Mouse (Mus musculus): Measurements from ENCODE around the gene St6galnac5. TPM values are rescaled to one million over a fixed set of nuclear protein-coding genes. Genes with fewer than 3 reads are reported as not detected.

The St6galnac5 gene
- polyA plus RNA-seq, 1 experiment from 2014 or later: 0.62 TPM

GRCm38 (mm10) chr3:152941671-152942070 is 40.4 kb downstream of the St6galnac5 start:
- Histone ChIP-seq H3K27ac (ENCODE audit: low read length) (no peak overlapping the region), H3K4me2 (ENCODE audit: low read depth, low read length) (no peak overlapping the region), H3K27me3 (ENCODE audit: control insufficient read depth, insufficient read depth, low read depth, low read length) (no peaks in the 10 kb centered on the region), H3K9ac (ENCODE audit: low read length) (no peak overlapping the region), H3K36me3 (ENCODE audit: control insufficient read depth, insufficient read depth, low read length) (no peaks in the 10 kb centered on the region), H3K9me3 (ENCODE audit: control insufficient read depth, low read length) (no peaks in the 10 kb centered on the region), H3K4me3 (ENCODE audit: low read length) (no peak overlapping the region), H3K4me1 (replicated peaks; ENCODE audit: control insufficient read depth, insufficient read depth, low read length) (no peaks in the 10 kb centered on the region)
- ATAC-seq (ENCODE audit: low read depth): no peak
- WGBS: 71% methylated on average over 5 of the region's 5 CpGs

- no peak overlapping the region for H3K27ac ChIP-seq (ENCODE audit: low read length)
- H3K4me3 ChIP-seq (ENCODE audit: low read length): no peak overlapping the region
- H3K27me3 ChIP-seq (ENCODE audit: control insufficient read depth, insufficient read depth, low read depth, low read length): no peaks in the 10 kb centered on the region
- H3K36me3 ChIP-seq (ENCODE audit: control insufficient read depth, insufficient read depth, low read length): no peaks in the 10 kb centered on the region
- no peak for ATAC-seq (ENCODE audit: low read depth)
- H3K4me1 ChIP-seq (replicated peaks; ENCODE audit: control insufficient read depth, insufficient read depth, low read length): peaks cover 3% of the 10 kb centered on the region; the same call in 1 of the 2 replicates
- no peak overlapping the region for H3K9ac ChIP-seq (ENCODE audit: low read length)
- H3K9me3 ChIP-seq (ENCODE audit: control insufficient read depth, low read length): no peaks in the 10 kb centered on the region
- H3K4me2 ChIP-seq (ENCODE audit: low read depth, low read length): no peak overlapping the region
- WGBS: 75% methylated on average over 3 of the region's 3 CpGs
Measured at GRCm38 (mm10) chr3:152936313-152936712, 45.7 kb downstream of the St6galnac5 start.

- WGBS: 92% methylated on average over 3 of the region's 3 CpGs
- Histone ChIP-seq H3K27me3 (ENCODE audit: control insufficient read depth, insufficient read depth, low read depth, low read length) (no peaks in the 10 kb centered on the region), H3K4me2 (ENCODE audit: low read depth, low read length) (no peak overlapping the region), H3K27ac (ENCODE audit: low read length) (no peak overlapping the region), H3K4me1 (replicated peaks; ENCODE audit: control insufficient read depth, insufficient read depth, low read length) (peaks cover 4% of the 10 kb centered on the region; the same call in 1 of the 2 replicates), H3K4me3 (ENCODE audit: low read length) (no peak overlapping the region), H3K36me3 (ENCODE audit: control insufficient read depth, insufficient read depth, low read length) (no peaks in the 10 kb centered on the region), H3K9me3 (ENCODE audit: control insufficient read depth, low read length) (no peaks in the 10 kb centered on the region), H3K9ac (ENCODE audit: low read length) (no peak overlapping the region)
- ATAC-seq (ENCODE audit: low read depth): no peak
Measured at GRCm38 (mm10) chr3:152933737-152934136, 48.3 kb downstream of the St6galnac5 start.

GRCm38 (mm10) chr3:152932544-152932943 is 49.5 kb downstream of the St6galnac5 start:
- WGBS: 87% methylated on average over 2 of the region's 2 CpGs
- no peak for ATAC-seq (ENCODE audit: low read depth)
- no peaks in the 10 kb centered on the region for H3K27me3 ChIP-seq (ENCODE audit: control insufficient read depth, insufficient read depth, low read depth, low read length)
- no peaks in the 10 kb centered on the region for H3K36me3 ChIP-seq (ENCODE audit: control insufficient read depth, insufficient read depth, low read length)
- no peak overlapping the region for H3K27ac ChIP-seq (ENCODE audit: low read length)
- H3K4me1 ChIP-seq (replicated peaks; ENCODE audit: control insufficient read depth, insufficient read depth, low read length): peaks cover 6% of the 10 kb centered on the region; the same call in 1 of the 2 replicates
- no peak overlapping the region for H3K4me3 ChIP-seq (ENCODE audit: low read length)
- no peak overlapping the region for H3K4me2 ChIP-seq (ENCODE audit: low read depth, low read length)
- no peaks in the 10 kb centered on the region for H3K9me3 ChIP-seq (ENCODE audit: control insufficient read depth, low read length)
- H3K9ac ChIP-seq (ENCODE audit: low read length): no peak overlapping the region

GRCm38 (mm10) chr3:152932096-152932495 is 50.0 kb downstream of the St6galnac5 start:
- no peak overlapping the region for H3K4me3 ChIP-seq (ENCODE audit: low read length)
- no peak for ATAC-seq (ENCODE audit: low read depth)
- H3K9ac ChIP-seq (ENCODE audit: low read length): no peak overlapping the region
- no peak overlapping the region for H3K27ac ChIP-seq (ENCODE audit: low read length)
- H3K4me2 ChIP-seq (ENCODE audit: low read depth, low read length): no peak overlapping the region
- H3K27me3 ChIP-seq (ENCODE audit: control insufficient read depth, insufficient read depth, low read depth, low read length): no peaks in the 10 kb centered on the region
- H3K9me3 ChIP-seq (ENCODE audit: control insufficient read depth, low read length): no peaks in the 10 kb centered on the region
- H3K4me1 ChIP-seq (replicated peaks; ENCODE audit: control insufficient read depth, insufficient read depth, low read length): peaks cover 6% of the 10 kb centered on the region; the same call in 1 of the 2 replicates
- WGBS: 75% methylated on average over 4 of the region's 4 CpGs
- H3K36me3 ChIP-seq (ENCODE audit: control insufficient read depth, insufficient read depth, low read length): no peaks in the 10 kb centered on the region

- Histone ChIP-seq H3K4me3 (ENCODE audit: low read length) (no peak overlapping the region), H3K4me1 (replicated peaks; ENCODE audit: control insufficient read depth, insufficient read depth, low read length) (peaks cover 6% of the 10 kb centered on the region; the same call in 1 of the 2 replicates), H3K36me3 (ENCODE audit: control insufficient read depth, insufficient read depth, low read length) (no peaks in the 10 kb centered on the region), H3K27ac (ENCODE audit: low read length) (no peak overlapping the region), H3K27me3 (ENCODE audit: control insufficient read depth, insufficient read depth, low read depth, low read length) (no peaks in the 10 kb centered on the region), H3K4me2 (ENCODE audit: low read depth, low read length) (no peak overlapping the region), H3K9me3 (ENCODE audit: control insufficient read depth, low read length) (no peaks in the 10 kb centered on the region), H3K9ac (ENCODE audit: low read length) (no peak overlapping the region)
- WGBS: 84% methylated on average over 3 of the region's 3 CpGs
- no peak for ATAC-seq (ENCODE audit: low read depth)
Measured at GRCm38 (mm10) chr3:152931354-152931753, 50.7 kb downstream of the St6galnac5 start.

- no peak for ATAC-seq (ENCODE audit: low read depth)
- Histone ChIP-seq H3K27me3 (ENCODE audit: control insufficient read depth, insufficient read depth, low read depth, low read length) (no peaks in the 10 kb centered on the region), H3K9ac (ENCODE audit: low read length) (no peak overlapping the region), H3K9me3 (ENCODE audit: control insufficient read depth, low read length) (no peaks in the 10 kb centered on the region), H3K4me3 (ENCODE audit: low read length) (no peak overlapping the region), H3K4me2 (ENCODE audit: low read depth, low read length) (no peak overlapping the region), H3K36me3 (ENCODE audit: control insufficient read depth, insufficient read depth, low read length) (no peaks in the 10 kb centered on the region), H3K27ac (ENCODE audit: low read length) (no peak overlapping the region), H3K4me1 (replicated peaks; ENCODE audit: control insufficient read depth, insufficient read depth, low read length) (peaks cover 4% of the 10 kb centered on the region; the same call in 1 of the 2 replicates)
- 75% methylated on average over 7 of the region's 7 CpGs for WGBS
Measured at GRCm38 (mm10) chr3:152929788-152930281, 52.2 kb downstream of the St6galnac5 start.

GRCm38 (mm10) chr3:152929256-152929787 is 52.7 kb downstream of the St6galnac5 start:
- Histone ChIP-seq H3K4me2 (ENCODE audit: low read depth, low read length) (no peak overlapping the region), H3K9me3 (ENCODE audit: control insufficient read depth, low read length) (no peaks in the 10 kb centered on the region), H3K4me1 (replicated peaks; ENCODE audit: control insufficient read depth, insufficient read depth, low read length) (0 out of 2 replicates have a peak, but pooled peaks cover 3% of the 10 kb centered on the region), H3K27me3 (ENCODE audit: control insufficient read depth, insufficient read depth, low read depth, low read length) (no peaks in the 10 kb centered on the region), H3K27ac (ENCODE audit: low read length) (no peak overlapping the region), H3K4me3 (ENCODE audit: low read length) (no peak overlapping the region), H3K36me3 (ENCODE audit: control insufficient read depth, insufficient read depth, low read length) (no peaks in the 10 kb centered on the region), H3K9ac (ENCODE audit: low read length) (no peak overlapping the region)
- 70% methylated on average over 10 of the region's 10 CpGs for WGBS
- ATAC-seq (ENCODE audit: low read depth): no peak

GRCm38 (mm10) chr3:152928287-152928975 is 53.6 kb downstream of the St6galnac5 start:
- Histone ChIP-seq H3K4me3 (ENCODE audit: low read length) (no peak overlapping the region), H3K4me1 (replicated peaks; ENCODE audit: control insufficient read depth, insufficient read depth, low read length) (peaks cover 5% of the 10 kb centered on the region; the same call in 1 of the 2 replicates), H3K27me3 (ENCODE audit: control insufficient read depth, insufficient read depth, low read depth, low read length) (no peaks in the 10 kb centered on the region), H3K36me3 (ENCODE audit: control insufficient read depth, insufficient read depth, low read length) (no peaks in the 10 kb centered on the region), H3K9ac (ENCODE audit: low read length) (no peak overlapping the region), H3K27ac (ENCODE audit: low read length) (no peak overlapping the region), H3K9me3 (ENCODE audit: control insufficient read depth, low read length) (no peaks in the 10 kb centered on the region), H3K4me2 (ENCODE audit: low read depth, low read length) (no peak overlapping the region)
- 0 out of 2 replicates have a peak, but pooled peaks have one; percentile 26 for ATAC-seq (ENCODE audit: low read depth)
- WGBS: 60% methylated on average over 13 of the region's 13 CpGs

Measured in lung, embryonic 16.5 days (tissue).